Mouse (Mus musculus) induced T-regulatory cell, adult 2 months (primary cell): ENCODE measurements around the gene Nbeal2.
"Not testable (repeated sequence)": the region's sequence is repeated elsewhere in the genome, so short reads cannot be mapped to it uniquely, and the experiment has no call there.

Experiments
- DNase-seq: peaks from one replicate; pipeline ENCODE4 v3.0.0-alpha.2; 2012; ENCODE audit warnings: low read depth

Nbeal2 gene

GRCm38 (mm10) chr9:110653655-110654461 is at the start of gene Nbeal2:
TSS of gene Nbeal2 (minus strand) at chr9:110654161.
- peak; percentile 95 for DNase-seq

GRCm38 (mm10) chr9:110702848-110703247 is 48.9 kb upstream of the Nbeal2 start:
- no peak for DNase-seq

DNA sequence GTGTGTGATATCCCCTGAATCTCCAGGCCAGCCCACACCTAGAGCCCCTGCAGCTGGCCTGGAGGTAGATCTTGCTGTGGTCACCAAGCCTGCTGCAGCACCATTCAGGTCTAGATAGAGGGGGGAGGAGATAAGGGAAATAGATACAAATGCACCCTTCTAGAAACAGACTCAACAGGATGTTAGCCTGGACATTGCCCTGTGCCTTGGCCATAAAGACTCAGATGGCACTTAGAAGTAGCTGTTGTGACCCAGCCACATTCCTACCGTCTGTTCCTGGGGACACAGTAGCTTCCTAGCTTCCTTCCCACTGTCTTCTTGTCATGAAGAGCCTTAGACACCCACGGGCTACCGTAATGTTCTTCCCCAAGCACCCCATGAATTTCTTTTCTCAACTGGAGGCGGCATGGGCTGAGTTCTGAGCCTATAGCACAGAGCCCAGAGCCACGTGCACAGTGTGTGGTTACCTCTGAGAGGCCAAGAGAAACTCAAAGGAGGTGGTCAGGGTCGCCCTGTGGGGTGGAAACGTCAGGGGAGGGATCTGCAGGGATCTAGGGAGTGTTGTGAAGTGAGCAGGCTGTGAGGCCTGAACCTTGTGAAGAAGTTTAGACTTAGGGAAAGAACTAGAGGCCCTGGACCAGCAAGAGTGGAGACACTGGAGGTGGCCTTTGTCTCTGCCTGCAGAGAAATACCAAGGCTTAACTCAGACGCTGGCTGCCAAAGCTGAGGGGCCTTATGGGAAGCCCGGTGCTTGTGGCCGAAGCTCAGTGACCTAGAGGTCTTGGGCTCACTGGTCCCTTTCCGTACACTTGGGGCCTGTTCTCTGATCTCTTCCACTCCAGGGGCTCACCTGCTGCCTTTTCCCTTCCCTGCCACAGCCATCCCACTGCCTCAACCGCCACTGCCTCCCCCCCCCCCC is 47.4 kb upstream of the Nbeal2 start:
- DNase-seq = no peak

- DNase-seq = no peak
These were observed 45.6 kb upstream of the Nbeal2 start for GRCm38 (mm10) chr9:110699574-110699973.

- no peak for DNase-seq
These were observed 43.5 kb upstream of the Nbeal2 start for GRCm38 (mm10) chr9:110697465-110697864.

- no peak for DNase-seq
These were observed 42.5 kb upstream of the Nbeal2 start for GRCm38 (mm10) chr9:110696427-110696826.

DNA sequence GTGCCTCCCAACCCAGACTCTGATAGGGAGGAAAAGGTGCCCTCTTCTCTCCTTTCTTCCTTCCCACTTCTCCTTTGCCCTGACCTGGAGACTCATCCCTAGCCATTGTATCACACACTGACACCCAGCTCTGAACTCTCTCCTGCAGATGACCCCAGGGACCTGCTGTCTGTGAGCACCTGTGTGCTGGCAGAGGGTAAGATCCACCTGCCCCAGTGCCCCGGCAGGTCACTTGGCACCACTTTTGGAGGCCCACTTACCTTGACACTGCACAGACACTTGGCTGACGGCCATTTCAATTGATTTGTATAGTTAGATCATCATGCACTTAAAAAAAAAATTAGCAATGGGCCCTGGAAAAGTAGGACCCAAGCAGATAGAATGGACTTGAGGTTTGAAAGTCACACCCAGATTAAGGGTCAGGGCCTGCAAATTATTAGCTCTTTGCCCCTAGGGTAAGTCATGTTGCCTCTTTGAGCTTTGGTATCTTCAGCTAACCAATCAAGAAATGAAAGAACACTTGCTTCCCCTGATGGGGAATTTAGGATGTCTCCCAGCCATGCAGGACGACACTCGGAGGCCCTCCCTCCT is 41.3 kb upstream of the Nbeal2 start:
- no peak for DNase-seq

GRCm38 (mm10) chr9:110689261-110689779 is 35.4 kb upstream of the Nbeal2 start:
- DNase-seq = no peak

DNA sequence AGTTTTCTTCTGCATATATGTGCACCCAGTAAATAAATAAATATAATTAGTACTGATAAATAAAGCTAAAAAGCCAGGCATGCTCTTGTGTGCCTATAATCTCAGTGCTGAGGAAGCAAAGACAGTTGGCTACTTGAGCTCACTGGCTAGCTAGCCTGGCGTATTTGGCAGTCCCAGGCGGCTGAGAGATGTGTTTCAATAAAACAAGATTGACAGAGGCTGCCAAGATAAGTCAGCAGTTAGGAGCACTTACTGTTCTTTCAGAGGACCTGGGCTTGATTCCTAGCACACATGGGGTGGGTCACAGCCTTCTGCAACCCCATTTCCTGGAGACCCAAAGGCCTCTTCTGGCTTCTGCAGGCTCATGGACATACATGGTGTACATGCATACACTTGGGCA is 33.9 kb upstream of the Nbeal2 start:
- no peak for DNase-seq

- DNase-seq = no peak
These were observed 33.1 kb upstream of the Nbeal2 start for GRCm38 (mm10) chr9:110687061-110687460.

GRCm38 (mm10) chr9:110686472-110686871 is 32.5 kb upstream of the Nbeal2 start:
- no peak for DNase-seq

DNA sequence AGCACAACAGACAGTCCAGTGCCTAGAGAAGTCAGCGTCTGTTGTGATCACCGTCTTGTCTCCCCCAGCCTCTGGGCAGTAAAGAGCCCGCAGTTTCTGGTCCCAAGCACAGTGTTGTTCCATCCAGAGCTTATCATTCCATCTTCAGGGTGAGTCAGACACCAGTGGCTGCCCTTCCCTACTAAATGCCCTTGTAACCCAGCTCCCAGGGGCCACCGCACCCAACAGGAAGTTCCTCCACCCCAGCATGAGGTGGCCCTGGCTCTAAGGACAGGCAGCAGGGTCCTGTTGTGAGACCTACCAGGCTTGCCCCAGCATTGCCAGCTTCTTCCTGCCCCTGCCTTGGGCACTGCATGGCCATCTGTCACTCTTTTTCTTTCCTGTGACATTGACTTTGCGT is 31.6 kb upstream of the Nbeal2 start:
- peak; percentile 58 for DNase-seq

GRCm38 (mm10) chr9:110685187-110685586 is 31.2 kb upstream of the Nbeal2 start:
- DNase-seq = peak; percentile 65

DNA sequence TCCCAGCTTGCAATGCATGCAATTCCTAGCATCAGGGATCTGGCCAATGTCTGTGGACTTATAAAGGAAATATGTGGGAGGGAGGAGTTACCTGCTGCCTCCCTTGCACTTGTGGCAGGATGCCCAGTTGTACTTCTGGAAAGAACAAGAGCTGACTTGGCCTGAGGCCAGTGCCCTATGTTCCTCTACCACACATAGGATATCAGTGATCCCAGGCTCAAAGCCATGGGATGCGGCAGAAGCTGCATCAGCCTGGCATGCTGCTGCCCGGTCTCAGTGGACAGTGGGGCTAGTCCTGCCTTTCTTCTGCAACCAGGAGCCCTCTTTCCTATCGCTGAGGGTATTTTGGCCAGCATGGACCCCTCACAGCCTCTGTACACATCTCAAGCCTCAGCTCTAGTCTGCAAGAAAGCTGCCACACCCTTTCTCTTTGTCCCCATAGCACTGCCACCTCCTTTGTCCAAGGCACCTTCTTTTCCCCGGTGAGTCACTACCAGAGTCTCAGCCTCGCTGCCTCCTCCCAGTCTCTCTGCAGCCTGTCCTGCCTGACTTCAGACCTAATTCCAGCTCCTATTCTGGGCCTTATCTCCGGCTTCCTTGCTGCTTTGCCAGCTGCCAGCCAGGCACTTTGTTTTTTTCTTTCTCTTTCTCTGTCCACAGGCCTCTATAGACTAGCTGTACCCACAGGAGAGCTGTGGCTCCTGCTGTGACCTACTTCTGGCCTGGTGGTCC is 30.3 kb upstream of the Nbeal2 start:
- DNase-seq = peak; percentile 30

- no peak for DNase-seq
These were observed 29.7 kb upstream of the Nbeal2 start for GRCm38 (mm10) chr9:110683574-110684099.

GRCm38 (mm10) chr9:110682697-110683096 is 28.7 kb upstream of the Nbeal2 start:
- DNase-seq = not testable (repeated sequence)

- no peak for DNase-seq
These were observed 28.3 kb upstream of the Nbeal2 start for GRCm38 (mm10) chr9:110682255-110682654.

DNA sequence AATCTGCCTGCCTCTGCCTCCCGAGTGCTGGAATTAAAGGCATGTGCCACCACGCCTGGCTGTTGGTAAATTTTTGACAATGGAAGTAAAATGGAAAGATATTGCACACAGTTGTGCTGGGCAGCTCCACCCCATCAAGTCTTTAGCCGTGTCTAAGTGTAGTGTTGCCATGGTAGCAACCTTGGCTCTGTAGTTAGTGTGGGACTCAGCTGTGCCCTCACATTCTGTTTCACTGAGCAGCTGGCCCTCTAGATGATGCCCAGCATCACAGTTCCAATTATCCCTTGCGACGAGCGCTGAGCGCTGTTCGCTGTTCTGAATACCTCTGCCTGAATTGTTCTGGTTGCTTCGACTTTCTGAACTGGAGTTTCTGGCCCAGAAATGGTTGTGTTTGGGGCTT is 27.9 kb upstream of the Nbeal2 start:
- no peak for DNase-seq

DNA sequence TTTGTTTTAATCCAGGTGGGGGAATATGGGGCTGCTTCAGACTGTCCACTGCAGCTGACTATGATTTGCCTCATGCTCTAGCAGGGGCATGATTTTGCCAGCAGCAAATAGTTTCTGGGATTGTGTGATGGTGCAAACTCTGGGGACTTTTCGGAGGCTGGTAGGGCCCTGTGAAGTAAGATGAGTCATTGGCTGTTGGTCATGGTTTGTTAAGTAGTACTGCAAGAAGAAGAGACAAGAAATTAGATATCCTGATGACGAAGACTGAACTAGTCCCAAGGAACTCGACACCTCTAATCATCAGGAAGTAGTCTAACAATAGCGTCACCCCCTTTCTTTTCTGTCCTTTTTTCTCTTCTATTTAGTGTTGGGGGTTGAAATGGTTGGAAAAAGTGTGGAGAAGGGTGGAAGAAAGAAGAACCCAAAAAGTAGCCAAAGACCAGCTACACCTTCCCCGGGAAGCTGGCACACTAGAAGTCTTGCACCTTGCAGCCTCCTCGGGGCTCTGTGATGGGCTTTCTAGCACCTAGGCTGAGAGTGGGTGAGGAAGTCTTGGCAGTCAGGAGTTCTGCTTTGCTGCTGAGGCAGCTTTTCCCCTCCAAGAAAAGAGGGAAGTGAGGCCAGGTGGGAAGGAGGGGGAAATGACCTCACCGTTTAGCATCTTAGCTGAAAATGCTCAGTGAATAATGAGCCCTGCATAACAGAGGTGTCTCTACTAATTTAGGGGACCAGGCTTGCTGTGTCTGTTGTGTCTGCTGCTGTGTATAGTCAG is 27.0 kb upstream of the Nbeal2 start:
- DNase-seq = no peak

DNA sequence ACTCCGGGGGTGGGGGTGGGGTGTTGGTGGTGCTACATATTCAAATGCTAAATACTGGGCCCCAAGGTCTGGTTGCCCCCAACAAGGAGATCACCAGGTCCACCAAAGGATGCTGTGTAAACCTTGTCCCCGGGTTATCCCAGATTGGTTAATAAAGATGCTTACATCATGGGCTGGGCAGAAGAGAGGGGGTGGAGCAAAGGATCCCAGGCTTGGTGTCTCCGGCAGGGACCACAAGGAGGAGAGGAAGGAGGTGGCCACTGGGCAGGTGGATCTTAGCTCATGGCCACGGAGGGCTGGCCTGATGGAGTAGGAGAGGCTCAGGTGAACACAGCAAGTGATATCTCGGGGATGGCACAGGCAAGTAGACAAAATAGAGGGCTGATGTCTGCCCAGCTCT is 24.9 kb upstream of the Nbeal2 start:
- DNase-seq = no peak

DNA sequence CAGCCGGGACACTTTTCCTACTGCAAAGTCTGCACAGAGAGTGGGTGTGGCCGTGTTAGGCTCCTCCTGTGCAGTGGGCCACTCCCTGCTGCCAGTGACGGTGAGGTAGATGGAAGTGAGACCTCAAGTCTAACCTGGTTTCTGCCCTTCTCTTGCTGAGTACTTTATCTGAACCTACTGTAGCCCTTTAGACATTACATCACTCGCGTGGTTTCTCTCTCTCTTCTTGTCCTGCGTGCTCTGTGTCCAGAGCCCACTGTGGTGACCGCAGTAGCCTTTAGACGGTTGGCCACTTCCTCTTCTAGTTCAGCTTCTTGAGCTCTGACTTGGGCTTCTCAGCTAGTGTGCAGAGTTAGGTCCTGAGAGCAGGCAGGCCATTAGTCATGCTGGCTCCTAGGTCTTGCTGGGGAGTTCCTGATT is 22.5 kb upstream of the Nbeal2 start:
- no peak for DNase-seq
